Mouse (Mus musculus) heart, embryonic 12.5 days (tissue): ENCODE measurements around the gene Mthfr. TPM values are rescaled to one million over a fixed set of nuclear protein-coding genes. Genes with fewer than 3 reads are reported as not detected.
A peak's percentile ranks its signal among the peaks of the same experiment; 100 is the strongest.

Experiments
- ATAC-seq: fragments of 200-750 bp; cut with Nextera tagmentation; 2 replicates; pipeline ENCODE4 v1.8.0; 2017; ENCODE audit warnings: moderate TSS enrichment, moderate library complexity; ENCODE audit not compliant: insufficient number of reproducible peaks, low FRiP score
- H3K27ac ChIP-seq: fragments of 300-500 bp; sonication (generic); 2 replicates; pipeline ENCODE4 v1.5.1; 2016; ENCODE audit warnings: mild to moderate bottlenecking, moderate library complexity; ENCODE audit not compliant: poor library complexity, severe bottlenecking
- H3K27me3 ChIP-seq: fragments of 300-500 bp; sonication (generic); replicated peaks from 2 replicates; pipeline ENCODE4 v1.6.1; 2016; ENCODE audit warnings: mild to moderate bottlenecking, moderate library complexity
- H3K36me3 ChIP-seq: fragments of 300-500 bp; sonication (generic); 2 replicates; pipeline ENCODE4 v1.6.1; 2016; ENCODE audit warnings: mild to moderate bottlenecking, moderate library complexity
- H3K4me1 ChIP-seq: fragments of 300-500 bp; sonication (generic); replicated peaks from 2 replicates; pipeline ENCODE4 v1.6.1; 2016; ENCODE audit warnings: mild to moderate bottlenecking
- H3K4me2 ChIP-seq: fragments of 300-500 bp; sonication (generic); 2 replicates; pipeline ENCODE4 v1.6.1; 2016; ENCODE audit warnings: mild to moderate bottlenecking, moderate library complexity
- H3K4me3 ChIP-seq: fragments of 300-500 bp; sonication (generic); 2 replicates; pipeline ENCODE4 v1.5.1; 2016; ENCODE audit warnings: mild to moderate bottlenecking
- H3K9ac ChIP-seq: fragments of 300-500 bp; sonication (generic); 2 replicates; pipeline ENCODE4 v1.6.1; 2016; ENCODE audit warnings: mild to moderate bottlenecking, moderate library complexity
- H3K9me3 ChIP-seq: fragments of 300-500 bp; sonication (generic); replicated peaks from 2 replicates; pipeline ENCODE4 v1.6.1; 2016; ENCODE audit warnings: mild to moderate bottlenecking, moderate library complexity
- WGBS: fragments of 180-500 bp; shearing (Covaris S2); methylation state at CpG from one replicate; pipeline ENCODE4 v1.1.7; 2016; 5-methylcytosine and 5-hydroxymethylcytosine counted together
- polyA plus RNA-seq: library from polyadenylated mRNA; unstranded; fragments of >200 nt; fragmentation: Nextera tagmentation; extraction: Ambion mirVana; gene quantifications from 2 replicates; pipeline ENCODE4 v1.2.1, GENCODE M21; 2016

Gene Mthfr
- polyA plus RNA-seq, 1 experiment from 2014 or later, result 17.0 TPM

- no peak overlapping the region for H3K4me3 ChIP-seq
- H3K9ac ChIP-seq, result no peak overlapping the region
- no peaks in the 10 kb centered on the region for H3K27me3 ChIP-seq
- H3K4me1 ChIP-seq, result no peaks in the 10 kb centered on the region
- H3K4me2 ChIP-seq, result no peak overlapping the region
- no peaks in the 10 kb centered on the region for H3K9me3 ChIP-seq
- WGBS, result 91% methylated on average over 4 of the region's 4 CpGs
- peaks cover 100% of the 10 kb centered on the region for H3K36me3 ChIP-seq
- no peak for ATAC-seq
- H3K27ac ChIP-seq, result no peak overlapping the region
Measured at GRCm38 (mm10) chr4:148012216-148012615, 26.7 kb upstream of the Mthfr start.

- no peaks in the 10 kb centered on the region for H3K27me3 ChIP-seq
- no peak overlapping the region for H3K4me3 ChIP-seq
- H3K9me3 ChIP-seq, result no peaks in the 10 kb centered on the region
- peaks cover 97% of the 10 kb centered on the region for H3K36me3 ChIP-seq
- no peak overlapping the region for H3K27ac ChIP-seq
- no peak overlapping the region for H3K4me2 ChIP-seq
- ATAC-seq, result no peak
- no peak overlapping the region for H3K9ac ChIP-seq
- WGBS, result 82% methylated on average over 10 of the region's 10 CpGs
- H3K4me1 ChIP-seq, result no peaks in the 10 kb centered on the region
Measured at GRCm38 (mm10) chr4:148015418-148015817, 23.5 kb upstream of the Mthfr start.

GRCm38 (mm10) chr4:148016981-148017380, 21.9 kb upstream of the Mthfr start:
- Histone ChIP-seq H3K27ac (no peak overlapping the region), H3K27me3 (no peaks in the 10 kb centered on the region)
- 68% methylated on average over 3 of the region's 3 CpGs for WGBS

GRCm38 (mm10) chr4:148018410-148018809, 20.5 kb upstream of the Mthfr start:
- Histone ChIP-seq H3K4me1 (no peaks in the 10 kb centered on the region), H3K9me3 (no peaks in the 10 kb centered on the region), H3K4me2 (no peak overlapping the region), H3K27me3 (no peaks in the 10 kb centered on the region), H3K4me3 (no peak overlapping the region), H3K27ac (no peak overlapping the region), H3K9ac (no peak overlapping the region), H3K36me3 (peaks cover 94% of the 10 kb centered on the region)
- ATAC-seq, result no peak
- WGBS, result 68% methylated on average over 2 of the region's 2 CpGs

More at GRCm38 (mm10) chr4:148016981-148017380, 21.9 kb upstream of the Mthfr start:
- Histone ChIP-seq H3K9ac (no peak overlapping the region), H3K9me3 (no peaks in the 10 kb centered on the region), H3K4me1 (no peaks in the 10 kb centered on the region), H3K4me2 (no peak overlapping the region), H3K4me3 (no peak overlapping the region), H3K36me3 (peaks cover 94% of the 10 kb centered on the region)
- no peak for ATAC-seq

- Histone ChIP-seq H3K9ac (no peak overlapping the region), H3K4me2 (no peak overlapping the region), H3K4me3 (no peak overlapping the region), H3K9me3 (no peaks in the 10 kb centered on the region), H3K4me1 (no peaks in the 10 kb centered on the region), H3K27me3 (no peaks in the 10 kb centered on the region), H3K36me3 (peaks cover 90% of the 10 kb centered on the region), H3K27ac (no peak overlapping the region)
- ATAC-seq, result no peak
- 91% methylated on average over 3 of the region's 3 CpGs for WGBS
Measured at GRCm38 (mm10) chr4:148024003-148024402, 14.9 kb upstream of the Mthfr start.

- Histone ChIP-seq H3K4me3 (no peak overlapping the region), H3K9me3 (no peaks in the 10 kb centered on the region), H3K9ac (no peak overlapping the region), H3K4me1 (no peaks in the 10 kb centered on the region), H3K27ac (no peak overlapping the region), H3K36me3 (peaks cover 66% of the 10 kb centered on the region), H3K27me3 (no peaks in the 10 kb centered on the region), H3K4me2 (no peak overlapping the region)
- ATAC-seq, result no peak
- 92% methylated on average over 7 of the region's 7 CpGs for WGBS
Measured at GRCm38 (mm10) chr4:148029297-148029696, 9.6 kb upstream of the Mthfr start.

GRCm38 (mm10) chr4:148030506-148030905, 8.4 kb upstream of the Mthfr start:
- no peaks in the 10 kb centered on the region for H3K27me3 ChIP-seq
- H3K4me1 ChIP-seq, result no peaks in the 10 kb centered on the region
- 93% methylated on average over 5 of the region's 5 CpGs for WGBS
- H3K27ac ChIP-seq, result no peak overlapping the region
- peaks cover 62% of the 10 kb centered on the region for H3K36me3 ChIP-seq
- no peaks in the 10 kb centered on the region for H3K9me3 ChIP-seq
- no peak for ATAC-seq
- no peak overlapping the region for H3K4me2 ChIP-seq
- no peak overlapping the region for H3K4me3 ChIP-seq
- H3K9ac ChIP-seq, result no peak overlapping the region

GRCm38 (mm10) chr4:148033858-148034410, 4.9 kb upstream of the Mthfr start:
- Histone ChIP-seq H3K9me3 (no peaks in the 10 kb centered on the region), H3K9ac (no peak overlapping the region), H3K4me2 (no peak overlapping the region), H3K27me3 (no peaks in the 10 kb centered on the region), H3K36me3 (peaks cover 40% of the 10 kb centered on the region), H3K27ac (no peak overlapping the region), H3K4me1 (peaks cover 8% of the 10 kb centered on the region), H3K4me3 (no peak overlapping the region)
- WGBS, result 80% methylated on average over 7 of the region's 7 CpGs
- ATAC-seq, result no peak

GRCm38 (mm10) chr4:148035440-148035839, 3.4 kb upstream of the Mthfr start:
- Histone ChIP-seq H3K27me3 (no peaks in the 10 kb centered on the region), H3K36me3 (peaks cover 34% of the 10 kb centered on the region), H3K27ac (no peak overlapping the region), H3K4me2 (no peak overlapping the region), H3K4me1 (peaks cover 20% of the 10 kb centered on the region), H3K9me3 (no peaks in the 10 kb centered on the region), H3K9ac (no peak overlapping the region), H3K4me3 (no peak overlapping the region)
- ATAC-seq, result no peak
- WGBS, result 77% methylated on average over 3 of the region's 3 CpGs

- Histone ChIP-seq H3K9me3 (no peaks in the 10 kb centered on the region), H3K27ac (peak overlapping the region; percentile 71), H3K4me2 (peak overlapping the region; percentile 73), H3K4me3 (peak overlapping the region; percentile 79), H3K36me3 (peaks cover 26% of the 10 kb centered on the region), H3K9ac (peak overlapping the region; percentile 72), H3K4me1 (peaks cover 45% of the 10 kb centered on the region), H3K27me3 (no peaks in the 10 kb centered on the region)
- no peak for ATAC-seq
- 6% methylated on average over 26 of the region's 26 CpGs for WGBS
Measured at GRCm38 (mm10) chr4:148038079-148038599, 738 bp upstream of the Mthfr start.

GRCm38 (mm10) chr4:148039254-148040028, 564 bp downstream of the Mthfr start:
- Histone ChIP-seq H3K9ac (peak overlapping the region; percentile 84), H3K4me3 (peak overlapping the region; percentile 79), H3K36me3 (peaks cover 31% of the 10 kb centered on the region), H3K4me1 (peaks cover 51% of the 10 kb centered on the region), H3K9me3 (no peaks in the 10 kb centered on the region), H3K4me2 (peak overlapping the region; percentile 91), H3K27me3 (no peaks in the 10 kb centered on the region), H3K27ac (peak overlapping the region; percentile 89)
- WGBS, result 19% methylated on average over 19 of the region's 19 CpGs
- no peak for ATAC-seq
